Mouse (Mus musculus): ENCODE measurements at regions not wholly inside any gene's neighbourhood (a gene's known extent, or its start where the extent isn't known, plus 50 kb on each side); places are given as distances from the start of the nearest gene placed in this dataset.
"Not testable (repeated sequence)": the region's sequence is repeated elsewhere in the genome, so short reads cannot be mapped to it uniquely, and the experiment has no call there.

GRCm38 (mm10) chr8:35125179-35125578, 640.4 kb upstream of the Gm19410 start:
- no peak for DNase-seq

- no peak for DNase-seq
Observed at GRCm38 (mm10) chr8:35132281-35132680, 633.3 kb upstream of the Gm19410 start.

GRCm38 (mm10) chr8:35135630-35136029, 630.0 kb upstream of the Gm19410 start:
- DNase-seq: no peak

GRCm38 (mm10) chr8:35136643-35137042, 628.9 kb upstream of the Gm19410 start:
- DNase-seq: no peak

GRCm38 (mm10) chr8:35140775-35141174, 624.8 kb upstream of the Gm19410 start:
- no peak for DNase-seq

- no peak for DNase-seq
Observed at GRCm38 (mm10) chr8:35143018-35143656, 622.5 kb upstream of the Gm19410 start.

- DNase-seq: no peak
Observed at GRCm38 (mm10) chr8:35143684-35144083, 621.9 kb upstream of the Gm19410 start.

GRCm38 (mm10) chr8:35144401-35144800, 621.2 kb upstream of the Gm19410 start:
- DNase-seq: peak; percentile 30

GRCm38 (mm10) chr8:35147481-35147880, 618.1 kb upstream of the Gm19410 start:
- no peak for DNase-seq

- no peak for DNase-seq
Observed at GRCm38 (mm10) chr8:35147967-35148366, 617.6 kb upstream of the Gm19410 start.

- no peak for DNase-seq
Observed at GRCm38 (mm10) chr8:35152585-35152984, 613.0 kb upstream of the Gm19410 start.

- no peak for DNase-seq
Observed at GRCm38 (mm10) chr8:35156272-35156671, 609.3 kb upstream of the Gm19410 start.

GRCm38 (mm10) chr8:35157711-35158110, 607.9 kb upstream of the Gm19410 start:
- no peak for DNase-seq

- DNase-seq: peak; percentile 31
Observed at GRCm38 (mm10) chr8:35159329-35159728, 606.3 kb upstream of the Gm19410 start.

- no peak for DNase-seq
Observed at GRCm38 (mm10) chr8:35160230-35160629, 605.4 kb upstream of the Gm19410 start.

GRCm38 (mm10) chr8:35162166-35162565, 603.4 kb upstream of the Gm19410 start:
- not testable (repeated sequence) for DNase-seq

- no peak for DNase-seq
Observed at GRCm38 (mm10) chr8:35166611-35167010, 599.0 kb upstream of the Gm19410 start.

GRCm38 (mm10) chr8:35171536-35172310, 593.9 kb upstream of the Gm19410 start:
- DNase-seq: no peak

- no peak for DNase-seq
Observed at GRCm38 (mm10) chr8:35177314-35177713, 588.3 kb upstream of the Gm19410 start.

GRCm38 (mm10) chr8:35180075-35180474, 585.5 kb upstream of the Gm19410 start:
- DNase-seq: no peak

GRCm38 (mm10) chr8:35182141-35182540, 583.4 kb upstream of the Gm19410 start:
- no peak for DNase-seq

GRCm38 (mm10) chr8:35183423-35183822, 582.2 kb upstream of the Gm19410 start:
- DNase-seq: no peak

- DNase-seq: no peak
Observed at GRCm38 (mm10) chr8:35185165-35185564, 580.4 kb upstream of the Gm19410 start.

GRCm38 (mm10) chr8:35188531-35188930, 577.1 kb upstream of the Gm19410 start:
- no peak for DNase-seq
